Mouse (Mus musculus): ENCODE results near the gene Mrc2. TPM values are rescaled to one million over a fixed set of nuclear protein-coding genes. Genes with fewer than 3 reads are reported as not detected.
A peak's percentile ranks its signal among the peaks of the same experiment; 100 is the strongest.

Gene Mrc2
- polyA plus RNA-seq, 1 experiment from 2014 or later = 14.7 TPM

- DNase-seq (ENCODE audit: low spot score) (no peak), ATAC-seq (ENCODE audit: insufficient number of reproducible peaks, low FRiP score, low TSS enrichment, low read depth) (0 out of 2 replicates have a peak, but pooled peaks have one; percentile 33)
- no peak overlapping the region for H3K4me3 ChIP-seq (ENCODE audit: low read depth, low read length)
- H3K27ac ChIP-seq (replicated peaks; ENCODE audit: low read depth, low read length) = no peak overlapping the region
- H3K27me3 ChIP-seq (ENCODE audit: control insufficient read depth, insufficient read depth, low read length) = no peaks in the 10 kb centered on the region
- H3K36me3 ChIP-seq (ENCODE audit: control insufficient read depth, insufficient read depth, low read length) = peaks cover 16% of the 10 kb centered on the region
- 92% methylated on average over 9 of the region's 9 CpGs for WGBS
- no peak overlapping the region for H3K4me2 ChIP-seq (ENCODE audit: low read depth, severe bottlenecking)
- H3K4me1 ChIP-seq (ENCODE audit: control insufficient read depth, insufficient read depth, low read length) = 0 out of 2 replicates have a peak, but pooled peaks cover 6% of the 10 kb centered on the region
- no peaks in the 10 kb centered on the region for H3K9me3 ChIP-seq (ENCODE audit: control insufficient read depth, low read length)
- no peak overlapping the region for H3K9ac ChIP-seq (ENCODE audit: low read length)
These were observed 56.1 kb downstream of the Mrc2 start for GRCm38 (mm10) chr11:105348495-105348982.

- WGBS = 93% methylated on average over 19 of the region's 19 CpGs
- H3K27ac ChIP-seq (replicated peaks; ENCODE audit: low read depth, low read length) = no peak overlapping the region
- DNase-seq (ENCODE audit: low spot score) = no peak
These were observed 57.4 kb downstream of the Mrc2 start for GRCm38 (mm10) chr11:105349780-105350324.

GRCm38 (mm10) chr11:105350643-105351042, 58.2 kb downstream of the Mrc2 start:
- Histone ChIP-seq H3K27ac (replicated peaks; ENCODE audit: low read depth, low read length) (no peak overlapping the region), H3K9ac (ENCODE audit: low read length) (no peak overlapping the region), H3K27me3 (ENCODE audit: control insufficient read depth, insufficient read depth, low read length) (no peaks in the 10 kb centered on the region), H3K4me3 (ENCODE audit: low read depth, low read length) (no peak overlapping the region), H3K4me2 (ENCODE audit: low read depth, severe bottlenecking) (no peak overlapping the region), H3K4me1 (ENCODE audit: control insufficient read depth, insufficient read depth, low read length) (0 out of 2 replicates have a peak, but pooled peaks cover 15% of the 10 kb centered on the region), H3K9me3 (ENCODE audit: control insufficient read depth, low read length) (no peaks in the 10 kb centered on the region), H3K36me3 (ENCODE audit: control insufficient read depth, insufficient read depth, low read length) (peaks cover 12% of the 10 kb centered on the region)
- ATAC-seq (ENCODE audit: insufficient number of reproducible peaks, low FRiP score, low TSS enrichment, low read depth) (no peak), DNase-seq (ENCODE audit: low spot score) (no peak)
- 86% methylated on average over 7 of the region's 7 CpGs for WGBS

More at GRCm38 (mm10) chr11:105349780-105350324, 57.4 kb downstream of the Mrc2 start:
- no peak for ATAC-seq (ENCODE audit: insufficient number of reproducible peaks, low FRiP score, low TSS enrichment, low read depth)
- H3K27me3 ChIP-seq (ENCODE audit: control insufficient read depth, insufficient read depth, low read length) = no peaks in the 10 kb centered on the region
- H3K4me1 ChIP-seq (ENCODE audit: control insufficient read depth, insufficient read depth, low read length) = 0 out of 2 replicates have a peak, but pooled peaks cover 12% of the 10 kb centered on the region
- no peaks in the 10 kb centered on the region for H3K9me3 ChIP-seq (ENCODE audit: control insufficient read depth, low read length)
- no peak overlapping the region for H3K4me3 ChIP-seq (ENCODE audit: low read depth, low read length)
- no peak overlapping the region for H3K9ac ChIP-seq (ENCODE audit: low read length)
- H3K4me2 ChIP-seq (ENCODE audit: low read depth, severe bottlenecking) = no peak overlapping the region
- peaks cover 14% of the 10 kb centered on the region for H3K36me3 ChIP-seq (ENCODE audit: control insufficient read depth, insufficient read depth, low read length)

GRCm38 (mm10) chr11:105352152-105352551, 59.7 kb downstream of the Mrc2 start:
- no peak for DNase-seq (ENCODE audit: low spot score)
- H3K36me3 ChIP-seq (ENCODE audit: control insufficient read depth, insufficient read depth, low read length) = peaks cover 10% of the 10 kb centered on the region
- 0 out of 2 replicates have a peak, but pooled peaks cover 15% of the 10 kb centered on the region for H3K4me1 ChIP-seq (ENCODE audit: control insufficient read depth, insufficient read depth, low read length)
- no peak overlapping the region for H3K4me3 ChIP-seq (ENCODE audit: low read depth, low read length)
- no peak for ATAC-seq (ENCODE audit: insufficient number of reproducible peaks, low FRiP score, low TSS enrichment, low read depth)
- no peaks in the 10 kb centered on the region for H3K9me3 ChIP-seq (ENCODE audit: control insufficient read depth, low read length)
- H3K27ac ChIP-seq (replicated peaks; ENCODE audit: low read depth, low read length) = no peak overlapping the region
- 81% methylated on average over 8 of the region's 8 CpGs for WGBS
- H3K9ac ChIP-seq (ENCODE audit: low read length) = no peak overlapping the region
- no peak overlapping the region for H3K4me2 ChIP-seq (ENCODE audit: low read depth, severe bottlenecking)
- no peaks in the 10 kb centered on the region for H3K27me3 ChIP-seq (ENCODE audit: control insufficient read depth, insufficient read depth, low read length)

- Histone ChIP-seq H3K36me3 (ENCODE audit: control insufficient read depth, insufficient read depth, low read length) (peaks cover 9% of the 10 kb centered on the region), H3K27me3 (ENCODE audit: control insufficient read depth, insufficient read depth, low read length) (no peaks in the 10 kb centered on the region), H3K4me2 (ENCODE audit: low read depth, severe bottlenecking) (no peak overlapping the region), H3K27ac (replicated peaks; ENCODE audit: low read depth, low read length) (no peak overlapping the region), H3K9me3 (ENCODE audit: control insufficient read depth, low read length) (no peaks in the 10 kb centered on the region), H3K9ac (ENCODE audit: low read length) (0 out of 2 replicates have a peak overlapping the region, but pooled peaks have one; percentile 12), H3K4me1 (ENCODE audit: control insufficient read depth, insufficient read depth, low read length) (0 out of 2 replicates have a peak, but pooled peaks cover 15% of the 10 kb centered on the region), H3K4me3 (ENCODE audit: low read depth, low read length) (no peak overlapping the region)
- ATAC-seq (ENCODE audit: insufficient number of reproducible peaks, low FRiP score, low TSS enrichment, low read depth) (no peak), DNase-seq (ENCODE audit: low spot score) (no peak)
- WGBS = 63% methylated on average over 9 of the region's 9 CpGs
These were observed 60.8 kb downstream of the Mrc2 start for GRCm38 (mm10) chr11:105352954-105353890.

- Histone ChIP-seq H3K4me1 (ENCODE audit: control insufficient read depth, insufficient read depth, low read length) (0 out of 2 replicates have a peak, but pooled peaks cover 15% of the 10 kb centered on the region), H3K4me3 (ENCODE audit: low read depth, low read length) (no peak overlapping the region), H3K27ac (replicated peaks; ENCODE audit: low read depth, low read length) (no peak overlapping the region), H3K9ac (ENCODE audit: low read length) (no peak overlapping the region), H3K27me3 (ENCODE audit: control insufficient read depth, insufficient read depth, low read length) (no peaks in the 10 kb centered on the region), H3K9me3 (ENCODE audit: control insufficient read depth, low read length) (no peaks in the 10 kb centered on the region), H3K36me3 (ENCODE audit: control insufficient read depth, insufficient read depth, low read length) (peaks cover 2% of the 10 kb centered on the region; the same call in 1 of the 2 replicates), H3K4me2 (ENCODE audit: low read depth, severe bottlenecking) (no peak overlapping the region)
- DNase-seq (ENCODE audit: low spot score) = no peak
- no peak for ATAC-seq (ENCODE audit: insufficient number of reproducible peaks, low FRiP score, low TSS enrichment, low read depth)
- 92% methylated on average over 4 of the region's 4 CpGs for WGBS
These were observed 61.4 kb downstream of the Mrc2 start for GRCm38 (mm10) chr11:105353891-105354280.

GRCm38 (mm10) chr11:105356301-105356700, 63.9 kb downstream of the Mrc2 start:
- no peaks in the 10 kb centered on the region for H3K9me3 ChIP-seq (ENCODE audit: control insufficient read depth, low read length)
- 0 out of 2 replicates have a peak, but pooled peaks cover 15% of the 10 kb centered on the region for H3K4me1 ChIP-seq (ENCODE audit: control insufficient read depth, insufficient read depth, low read length)
- H3K27ac ChIP-seq (replicated peaks; ENCODE audit: low read depth, low read length) = no peak overlapping the region
- no peak overlapping the region for H3K9ac ChIP-seq (ENCODE audit: low read length)
- ATAC-seq (ENCODE audit: insufficient number of reproducible peaks, low FRiP score, low TSS enrichment, low read depth) (no peak), DNase-seq (ENCODE audit: low spot score) (no peak)
- no peaks in the 10 kb centered on the region for H3K27me3 ChIP-seq (ENCODE audit: control insufficient read depth, insufficient read depth, low read length)
- H3K36me3 ChIP-seq (ENCODE audit: control insufficient read depth, insufficient read depth, low read length) = no peaks in the 10 kb centered on the region
- WGBS = 78% methylated on average over 7 of the region's 7 CpGs
- no peak overlapping the region for H3K4me2 ChIP-seq (ENCODE audit: low read depth, severe bottlenecking)
- H3K4me3 ChIP-seq (ENCODE audit: low read depth, low read length) = no peak overlapping the region

GRCm38 (mm10) chr11:105362041-105362765, 69.8 kb downstream of the Mrc2 start:
- Histone ChIP-seq H3K9me3 (ENCODE audit: control insufficient read depth, low read length) (no peaks in the 10 kb centered on the region), H3K4me1 (ENCODE audit: control insufficient read depth, insufficient read depth, low read length) (peaks cover 11% of the 10 kb centered on the region), H3K4me2 (ENCODE audit: low read depth, severe bottlenecking) (no peak overlapping the region), H3K27me3 (ENCODE audit: control insufficient read depth, insufficient read depth, low read length) (no peaks in the 10 kb centered on the region), H3K9ac (ENCODE audit: low read length) (no peak overlapping the region), H3K4me3 (ENCODE audit: low read depth, low read length) (no peak overlapping the region), H3K27ac (replicated peaks; ENCODE audit: low read depth, low read length) (no peak overlapping the region; the same call in 1 of the 2 replicates), H3K36me3 (ENCODE audit: control insufficient read depth, insufficient read depth, low read length) (no peaks in the 10 kb centered on the region)
- WGBS = 94% methylated on average over 4 of the region's 4 CpGs
- DNase-seq (ENCODE audit: low spot score) (no peak), ATAC-seq (ENCODE audit: insufficient number of reproducible peaks, low FRiP score, low TSS enrichment, low read depth) (no peak)

All from limb, embryonic 11.5 days (tissue).